Mouse (Mus musculus) gastrocnemius, postnatal 4 days (tissue): Measurements from ENCODE around the gene Stpg3. TPM values are rescaled to one million over a fixed set of nuclear protein-coding genes. Genes with fewer than 3 reads are reported as not detected.
"Not testable (repeated sequence)": the region's sequence is repeated elsewhere in the genome, so short reads cannot be mapped to it uniquely, and the experiment has no call there.

Source experiments
- DNase-seq, 2 experiments: peaks; one replicate each; pipeline ENCODE4 v3.0.0; 2021 to 2022; ENCODE audit warnings: low spot score in 2 of 2, mixed read lengths in 2 of 2
- long read RNA-seq, 2 experiments: library from polyadenylated mRNA; stranded (forward); transcript quantifications; one replicate each; pipeline ENCODE4 v2.0.0; 2021
- total RNA-seq, 2 experiments: library from RNA; stranded (reverse); gene quantifications; 2 replicates each; pipeline ENCODE4 v1.2.3; 2021

The Stpg3 gene
- total RNA-seq, result not detected
- long read RNA-seq, experiment 1, result 0 reads
- long read RNA-seq, experiment 2, result 0 reads

- DNase-seq, result no peak
Observed at GRCm38 (mm10) chr2:25214444-25214843, at the start of gene Stpg3. Gene Stpg3, minus strand, starts transcription at chr2:25214637.

- DNase-seq, result no peak
Observed at GRCm38 (mm10) chr2:25263623-25264285, 49.3 kb upstream of the Stpg3 start.

GRCm38 (mm10) chr2:25262795-25263622 is 48.6 kb upstream of the Stpg3 start:
- DNase-seq, result peak in 1 of 2 experiments; percentile 46

DNA sequence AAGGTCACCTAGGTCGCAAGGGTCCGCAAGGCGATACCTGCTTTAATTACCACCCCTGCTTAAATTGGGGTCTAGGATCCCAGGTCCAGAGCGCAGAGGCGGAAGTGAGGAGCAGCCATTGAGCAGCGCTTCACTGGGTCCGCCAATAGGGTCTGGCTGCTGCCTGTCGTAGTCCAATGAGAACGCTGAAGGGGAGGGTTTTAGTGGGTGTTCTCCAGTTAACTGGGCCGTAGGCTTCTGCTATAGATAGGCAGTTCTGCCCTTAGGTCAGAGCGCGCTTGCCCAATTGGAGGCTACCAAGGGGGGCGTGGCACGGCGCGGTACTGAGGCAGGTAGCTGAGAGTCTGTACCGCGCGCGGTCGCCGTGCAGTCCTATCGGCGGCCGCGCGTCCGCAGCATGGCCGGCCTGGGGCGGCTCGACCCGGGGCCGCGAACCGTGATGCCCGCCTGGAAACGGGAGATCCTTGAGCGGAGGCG is 47.9 kb upstream of the Stpg3 start, which contains the start of gene Tprn:
TSS of gene Tprn (plus strand) at position 328 of the 477 bp plus-strand sequence.
- peak; percentile 64 to 91 for DNase-seq

GRCm38 (mm10) chr2:25261870-25262269 is 47.4 kb upstream of the Stpg3 start:
- no peak for DNase-seq

DNA sequence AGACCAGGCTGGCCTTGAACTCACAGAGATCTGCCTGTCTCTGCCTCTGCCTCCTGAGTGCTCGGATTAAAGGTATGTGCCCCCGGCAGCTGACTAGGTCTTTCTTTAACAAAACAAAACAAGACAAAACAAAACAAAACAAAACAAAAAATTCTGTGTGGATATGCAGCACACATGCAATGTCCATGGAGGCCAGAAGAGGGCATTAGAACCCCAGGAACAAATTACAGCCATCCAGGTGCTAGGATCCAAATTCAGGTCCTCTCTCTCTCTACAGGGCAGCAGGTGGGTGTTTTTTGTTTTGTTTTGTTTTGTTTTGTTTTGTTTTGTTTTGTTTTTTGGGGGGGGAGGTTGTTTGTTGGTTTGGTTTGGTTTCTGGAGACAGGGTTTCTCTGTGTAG is 44.5 kb upstream of the Stpg3 start:
- DNase-seq, result no peak

DNA sequence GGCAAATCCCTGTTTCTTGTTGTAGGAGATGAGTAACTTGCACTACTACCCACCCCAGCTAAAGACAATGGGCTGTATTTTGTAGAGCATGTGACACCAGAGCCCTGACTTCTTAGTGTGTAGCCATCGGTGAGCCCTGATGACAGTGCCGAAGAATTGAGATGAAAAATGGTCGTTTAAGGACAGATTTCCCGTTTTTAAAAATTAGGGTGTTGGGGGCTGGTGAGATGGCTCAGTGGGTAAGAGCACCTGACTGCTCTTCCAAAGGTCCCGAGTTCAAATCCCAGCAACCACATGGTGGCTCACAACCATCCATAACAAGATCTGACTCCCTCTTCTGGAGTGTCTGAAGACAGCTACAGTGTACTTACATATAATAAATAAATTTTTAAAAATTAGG is 42.8 kb upstream of the Stpg3 start:
- DNase-seq, result not testable (repeated sequence)

DNA sequence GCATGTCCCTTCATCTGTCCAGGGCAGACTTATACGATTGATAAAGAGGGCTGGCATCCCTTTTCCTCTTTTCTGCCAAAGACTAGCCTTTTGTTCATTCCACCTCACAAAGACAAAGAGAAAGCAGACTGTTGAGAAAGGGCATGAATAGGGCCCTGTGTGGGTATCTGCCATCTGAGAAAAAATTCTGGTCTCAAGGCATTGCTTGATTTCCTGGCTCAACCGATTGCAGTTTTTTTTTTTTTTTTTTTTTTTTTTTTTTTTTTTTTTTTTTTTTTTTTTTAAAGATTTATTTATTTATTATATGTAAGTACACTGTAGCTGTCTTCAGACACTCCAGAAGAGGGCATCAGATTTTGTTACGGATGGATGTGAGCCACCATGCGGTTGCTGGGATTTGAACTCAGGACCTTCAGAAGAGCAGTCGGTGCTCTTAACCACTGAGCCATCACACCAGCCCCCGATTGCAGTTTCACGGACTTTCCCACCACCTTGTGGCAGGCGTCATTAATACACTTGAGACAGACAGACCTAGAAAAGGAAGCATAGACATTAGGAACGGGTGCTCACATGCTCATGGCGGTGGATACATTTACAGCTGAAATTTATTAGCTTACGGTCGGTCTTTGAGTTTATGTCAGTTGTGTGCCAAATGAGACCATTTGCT is 42.1 kb upstream of the Stpg3 start:
- DNase-seq, result not testable (repeated sequence)

- peak; percentile 77 to 85 for DNase-seq
Observed at GRCm38 (mm10) chr2:25255284-25255779, 40.9 kb upstream of the Stpg3 start, which contains the start of gene Tmem203. Gene Tmem203, plus strand, starts transcription at chr2:25255439.

DNA sequence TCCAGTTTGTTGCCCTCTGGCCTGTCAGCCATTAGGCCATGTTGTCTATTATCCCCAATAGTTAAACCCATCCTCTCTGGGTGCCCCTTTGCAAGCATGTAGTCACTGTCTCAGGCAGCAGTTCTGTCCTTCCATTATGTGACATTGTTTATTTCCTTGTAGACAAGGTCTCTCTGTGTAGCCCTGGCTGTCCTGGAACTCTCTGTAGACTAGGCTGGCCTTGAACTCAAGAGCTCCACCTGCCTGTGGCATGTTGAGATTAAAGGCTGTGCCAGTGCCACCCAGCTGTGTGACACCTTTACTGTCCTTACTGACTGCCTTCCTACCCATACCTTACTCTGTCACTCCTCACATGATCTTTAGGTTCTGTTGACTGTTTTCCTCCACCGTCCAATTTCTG is 37.9 kb upstream of the Stpg3 start:
- no peak for DNase-seq

GRCm38 (mm10) chr2:25246183-25247072 is 32.0 kb upstream of the Stpg3 start, which contains the start of gene AL732309.1:
Gene AL732309.1, minus strand, starts transcription at chr2:25246863.
- no peak for DNase-seq

DNA sequence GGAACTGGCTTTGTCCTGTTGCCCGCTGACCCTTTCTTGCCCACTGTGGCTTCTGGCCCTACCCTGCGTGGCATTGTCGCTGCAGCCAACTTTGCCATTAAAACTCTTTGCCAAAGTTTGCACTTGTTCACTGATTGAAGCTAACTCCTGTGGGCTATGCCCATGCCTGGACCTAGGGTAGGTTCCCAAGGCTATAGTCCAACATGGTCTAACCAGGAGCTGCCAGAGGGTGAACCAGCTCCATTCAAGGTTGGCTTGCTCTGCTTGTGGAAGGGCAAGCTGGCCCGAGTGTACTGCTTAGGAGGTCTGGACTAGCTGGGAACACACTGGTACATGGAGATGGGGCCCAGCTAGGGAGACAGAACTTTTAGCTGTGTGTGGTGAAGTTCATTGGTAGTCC is 29.7 kb upstream of the Stpg3 start:
- DNase-seq, result no peak

- no peak for DNase-seq
Observed at GRCm38 (mm10) chr2:25243342-25243741, 28.9 kb upstream of the Stpg3 start.

DNA sequence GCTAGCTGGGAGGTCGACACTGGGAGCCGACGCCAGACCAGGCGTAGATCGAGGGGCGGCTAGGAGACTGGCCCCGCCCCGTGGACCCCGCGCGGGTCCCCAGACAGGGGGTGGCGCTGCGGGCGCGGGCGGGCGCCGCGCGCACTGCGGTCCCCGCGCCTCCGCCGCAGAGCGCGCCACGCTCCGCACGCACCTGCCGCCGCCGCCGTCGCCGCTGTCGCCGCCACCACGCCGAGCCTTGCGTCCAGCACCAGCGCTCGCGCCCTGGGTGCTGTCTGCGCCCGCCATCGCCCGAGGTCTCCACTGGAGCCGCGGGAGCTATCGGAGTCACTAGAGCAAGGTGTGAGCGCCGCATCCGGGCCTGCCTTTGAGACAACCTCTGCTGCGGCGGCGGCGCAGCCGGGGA is 27.7 kb upstream of the Stpg3 start, which contains the start of the genes Rnf208 and Cysrt1:
TSS of gene Rnf208 (plus strand) at position 155 of the 406 bp plus-strand sequence.
TSS of gene Cysrt1 (minus strand) at position 352 of the 406 bp plus-strand sequence.
- DNase-seq, result no peak

GRCm38 (mm10) chr2:25241438-25241775 is 27.0 kb upstream of the Stpg3 start:
- no peak for DNase-seq

GRCm38 (mm10) chr2:25240723-25241437 is 26.4 kb upstream of the Stpg3 start:
- peak in 1 of 2 experiments; percentile 42 for DNase-seq

DNA sequence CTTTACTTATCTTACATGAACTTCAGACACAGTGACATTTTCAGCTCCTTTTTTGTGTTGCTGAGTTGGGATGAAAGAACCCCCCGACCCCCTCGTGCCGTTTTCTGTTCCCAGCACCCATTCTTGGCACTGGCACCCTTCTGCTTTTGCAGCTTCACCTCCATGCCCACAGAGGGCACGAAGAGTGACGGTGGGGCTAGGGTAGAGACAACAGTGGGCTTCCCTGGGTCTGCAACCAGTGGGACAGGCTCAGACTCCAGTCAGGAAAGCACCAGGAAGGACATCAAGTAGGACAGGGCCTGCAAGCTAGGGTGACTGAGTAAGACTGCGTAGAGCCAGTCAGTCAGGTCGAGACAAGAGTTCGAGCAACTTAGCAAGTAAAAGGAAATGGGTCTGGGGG is 25.9 kb upstream of the Stpg3 start:
- DNase-seq, result no peak

DNA sequence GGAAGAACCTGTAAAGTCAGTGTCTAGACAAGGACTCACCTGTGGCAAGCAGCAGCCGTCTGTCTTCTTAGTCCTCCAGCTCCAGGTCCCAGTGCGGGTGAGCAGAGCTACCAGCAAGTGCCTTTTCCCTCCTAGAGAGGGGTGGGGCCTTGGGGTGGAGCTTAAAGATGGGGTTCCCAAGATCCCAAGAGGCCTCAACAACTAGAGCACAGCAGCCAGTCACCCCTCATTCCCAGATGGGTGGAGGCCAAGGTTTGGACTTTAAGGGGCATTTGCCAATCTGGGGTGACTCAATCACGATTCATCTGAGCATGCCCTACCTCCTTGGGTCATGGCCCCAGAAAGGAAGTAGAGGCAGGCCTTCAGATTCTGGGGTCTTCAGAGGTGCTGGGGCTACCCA is 25.3 kb upstream of the Stpg3 start:
- no peak for DNase-seq

- no peak for DNase-seq
Observed at GRCm38 (mm10) chr2:25238106-25238505, 23.7 kb upstream of the Stpg3 start.
